Mouse (Mus musculus): ENCODE data around the gene Grhl1. TPM values are rescaled to one million over a fixed set of nuclear protein-coding genes. Genes with fewer than 3 reads are reported as not detected.
"Not testable (repeated sequence)": the region's sequence is repeated elsewhere in the genome, so short reads cannot be mapped to it uniquely, and the experiment has no call there.

Gene Grhl1
- 2.2 and 6.5 TPM in 2 replicates for polyA plus RNA-seq (2012; rRNA removed)

- TF ChIP-seq POLR2A (IDR thresholded peaks at IDR 0.05; ENCODE audit: borderline replicate concordance, extremely low read depth, low read depth, low read length): no peak
- no peak for TF ChIP-seq CTCF (IDR thresholded peaks at IDR 0.05; ENCODE audit: insufficient read depth, low read length)
- peaks cover 3% of the 10 kb centered on the region for H3K4me1 ChIP-seq (ENCODE audit: control insufficient read depth, insufficient read depth, low read length)
- DNase-seq: peak; percentile 93
- 2% methylated on average over 62 of the region's 64 CpGs for WGBS
- peak within 1 kb of the TSS; percentile 72 for H3K4me3 ChIP-seq (replicated peaks; ENCODE audit: extremely low read depth, low read depth, low read length)
Measured at GRCm38 (mm10) chr12:24571523-24572392, at the start of gene Grhl1. Gene Grhl1, plus strand, starts transcription at chr12:24572283.

- H3K4me1 ChIP-seq (ENCODE audit: control insufficient read depth, insufficient read depth, low read length); H3K4me3 ChIP-seq (replicated peaks; ENCODE audit: extremely low read depth, low read depth, low read length); DNase-seq: not testable (repeated sequence)
- 79% methylated on average over 7 of the region's 7 CpGs for WGBS
Measured at GRCm38 (mm10) chr12:24525065-24525464, 47.0 kb upstream of the Grhl1 start.

- Histone ChIP-seq H3K4me1 (ENCODE audit: control insufficient read depth, insufficient read depth, low read length) (no peaks in the 10 kb centered on the region), H3K4me3 (replicated peaks; ENCODE audit: extremely low read depth, low read depth, low read length) (no peak overlapping the region)
- 37% methylated on average over 5 of the region's 5 CpGs for WGBS
- no peak for DNase-seq
- TF ChIP-seq CTCF (IDR thresholded peaks at IDR 0.05; ENCODE audit: insufficient read depth, low read length) (no peak), POLR2A (IDR thresholded peaks at IDR 0.05; ENCODE audit: borderline replicate concordance, extremely low read depth, low read depth, low read length) (no peak)
Measured at GRCm38 (mm10) chr12:24536390-24536789, 35.7 kb upstream of the Grhl1 start.

- DNase-seq: no peak
- TF ChIP-seq CTCF (IDR thresholded peaks at IDR 0.05; ENCODE audit: insufficient read depth, low read length): no peak
- TF ChIP-seq POLR2A (IDR thresholded peaks at IDR 0.05; ENCODE audit: borderline replicate concordance, extremely low read depth, low read depth, low read length): no peak
- no peak overlapping the region for H3K4me3 ChIP-seq (replicated peaks; ENCODE audit: extremely low read depth, low read depth, low read length)
- 61% methylated on average over 2 of the region's 2 CpGs for WGBS
- H3K4me1 ChIP-seq (ENCODE audit: control insufficient read depth, insufficient read depth, low read length): no peaks in the 10 kb centered on the region
Measured at GRCm38 (mm10) chr12:24537201-24537600, 34.9 kb upstream of the Grhl1 start.

GRCm38 (mm10) chr12:24537965-24538364 is 34.1 kb upstream of the Grhl1 start:
- WGBS: 54% methylated on average over 4 of the region's 4 CpGs
- H3K4me1 ChIP-seq (ENCODE audit: control insufficient read depth, insufficient read depth, low read length): no peaks in the 10 kb centered on the region
- H3K4me3 ChIP-seq (replicated peaks; ENCODE audit: extremely low read depth, low read depth, low read length): no peak overlapping the region
- TF ChIP-seq POLR2A (IDR thresholded peaks at IDR 0.05; ENCODE audit: borderline replicate concordance, extremely low read depth, low read depth, low read length) (no peak), CTCF (IDR thresholded peaks at IDR 0.05; ENCODE audit: insufficient read depth, low read length) (no peak)
- no peak for DNase-seq

- DNase-seq: no peak
- Histone ChIP-seq H3K4me1 (ENCODE audit: control insufficient read depth, insufficient read depth, low read length) (no peaks in the 10 kb centered on the region), H3K4me3 (replicated peaks; ENCODE audit: extremely low read depth, low read depth, low read length) (no peak overlapping the region)
- no peak for TF ChIP-seq CTCF (IDR thresholded peaks at IDR 0.05; ENCODE audit: insufficient read depth, low read length)
- TF ChIP-seq POLR2A (IDR thresholded peaks at IDR 0.05; ENCODE audit: borderline replicate concordance, extremely low read depth, low read depth, low read length): no peak
- 87% methylated on average over 16 of the region's 16 CpGs for WGBS
Measured at GRCm38 (mm10) chr12:24541426-24542154, 30.5 kb upstream of the Grhl1 start.

GRCm38 (mm10) chr12:24547686-24548085 is 24.4 kb upstream of the Grhl1 start:
- WGBS: 67% methylated on average over 8 of the region's 8 CpGs
- Histone ChIP-seq H3K4me3 (replicated peaks; ENCODE audit: extremely low read depth, low read depth, low read length) (no peak overlapping the region), H3K4me1 (ENCODE audit: control insufficient read depth, insufficient read depth, low read length) (no peaks in the 10 kb centered on the region)
- DNase-seq: no peak
- TF ChIP-seq POLR2A (IDR thresholded peaks at IDR 0.05; ENCODE audit: borderline replicate concordance, extremely low read depth, low read depth, low read length): no peak
- TF ChIP-seq CTCF (IDR thresholded peaks at IDR 0.05; ENCODE audit: insufficient read depth, low read length): no peak

- H3K4me1 ChIP-seq (ENCODE audit: control insufficient read depth, insufficient read depth, low read length): no peaks in the 10 kb centered on the region
- DNase-seq: no peak
- TF ChIP-seq POLR2A (IDR thresholded peaks at IDR 0.05; ENCODE audit: borderline replicate concordance, extremely low read depth, low read depth, low read length) (no peak), CTCF (IDR thresholded peaks at IDR 0.05; ENCODE audit: insufficient read depth, low read length) (no peak)
- H3K4me3 ChIP-seq (replicated peaks; ENCODE audit: extremely low read depth, low read depth, low read length): no peak overlapping the region
- WGBS: 97% methylated on average over 6 of the region's 6 CpGs
Measured at GRCm38 (mm10) chr12:24548885-24549284, 23.2 kb upstream of the Grhl1 start.

- Histone ChIP-seq H3K4me1 (ENCODE audit: control insufficient read depth, insufficient read depth, low read length) (no peaks in the 10 kb centered on the region), H3K4me3 (replicated peaks; ENCODE audit: extremely low read depth, low read depth, low read length) (no peak overlapping the region)
- WGBS: 60% methylated on average over 2 of the region's 2 CpGs
- no peak for TF ChIP-seq CTCF (IDR thresholded peaks at IDR 0.05; ENCODE audit: insufficient read depth, low read length)
- no peak for TF ChIP-seq POLR2A (IDR thresholded peaks at IDR 0.05; ENCODE audit: borderline replicate concordance, extremely low read depth, low read depth, low read length)
- no peak for DNase-seq
Measured at GRCm38 (mm10) chr12:24552531-24552930, 19.6 kb upstream of the Grhl1 start.

GRCm38 (mm10) chr12:24555976-24556375 is 16.1 kb upstream of the Grhl1 start:
- TF ChIP-seq CTCF (IDR thresholded peaks at IDR 0.05; ENCODE audit: insufficient read depth, low read length) (no peak), POLR2A (IDR thresholded peaks at IDR 0.05; ENCODE audit: borderline replicate concordance, extremely low read depth, low read depth, low read length) (no peak)
- no peak for DNase-seq
- WGBS: 76% methylated on average over 8 of the region's 8 CpGs
- H3K4me3 ChIP-seq (replicated peaks; ENCODE audit: extremely low read depth, low read depth, low read length): no peak overlapping the region
- H3K4me1 ChIP-seq (ENCODE audit: control insufficient read depth, insufficient read depth, low read length): no peaks in the 10 kb centered on the region

Data from lung, adult 2 months (tissue).